Mouse (Mus musculus): ENCODE measurements around the gene Wdtc1. TPM values are rescaled to one million over a fixed set of nuclear protein-coding genes. Genes with fewer than 3 reads are reported as not detected.

Gene Wdtc1
- total RNA-seq (2017), result 10.9 to 11.7 TPM (median 11.3 TPM) in 3 replicates

DNA sequence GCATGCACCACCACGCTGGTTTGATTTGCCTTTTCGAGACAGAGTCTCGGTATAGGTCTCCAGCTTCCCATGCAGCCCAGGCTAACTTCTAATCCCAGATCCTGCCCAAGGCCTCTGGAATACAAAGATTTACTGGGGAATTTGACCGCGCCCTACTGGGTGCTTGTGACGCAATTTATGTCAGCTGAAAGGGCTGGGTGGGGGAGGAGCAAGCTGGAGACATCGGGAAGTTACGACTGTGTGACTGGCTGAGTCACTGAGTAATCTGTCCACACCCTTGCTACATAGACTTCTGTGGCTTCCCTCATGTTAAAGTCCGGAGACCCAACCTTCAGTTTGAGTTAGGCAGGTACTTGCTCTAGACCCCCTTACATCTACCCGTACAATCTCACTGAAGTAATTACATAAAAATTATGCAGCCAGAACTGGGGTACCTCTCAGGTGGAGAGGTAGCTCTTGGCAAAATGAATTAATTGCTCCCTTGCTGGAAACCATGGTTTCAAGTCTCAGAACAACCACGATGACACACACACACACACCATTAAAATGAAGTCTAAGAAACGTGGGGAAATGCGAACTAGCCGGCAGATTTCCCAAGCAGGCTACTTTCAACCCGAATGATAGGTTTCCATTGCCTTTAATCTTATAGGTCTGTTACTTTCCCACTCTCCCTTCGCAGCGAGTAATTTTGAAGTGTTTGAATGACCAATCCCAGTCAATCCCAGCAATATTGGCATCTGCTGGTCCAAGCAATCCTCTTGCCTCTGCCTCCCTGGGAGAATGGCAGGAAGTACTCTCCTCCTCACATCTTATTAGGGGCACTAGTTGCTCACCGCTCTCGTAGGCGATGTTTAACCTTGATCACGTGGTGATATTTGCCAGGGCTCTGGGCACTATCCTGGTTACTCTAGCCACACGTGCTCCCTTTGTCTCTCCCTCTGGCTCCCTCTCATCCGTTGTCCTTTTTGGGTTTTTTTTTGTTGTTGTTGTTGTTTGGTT, at the start of gene Wdtc1:
Wdtc1 (minus strand) TSS at position 115 of the 999 bp plus-strand sequence.
- ATAC-seq (replicated peaks; ENCODE audit: insufficient number of reproducible peaks, low FRiP score, low TSS enrichment, poor library complexity, severe bottlenecking), result peak; percentile 98

DNA sequence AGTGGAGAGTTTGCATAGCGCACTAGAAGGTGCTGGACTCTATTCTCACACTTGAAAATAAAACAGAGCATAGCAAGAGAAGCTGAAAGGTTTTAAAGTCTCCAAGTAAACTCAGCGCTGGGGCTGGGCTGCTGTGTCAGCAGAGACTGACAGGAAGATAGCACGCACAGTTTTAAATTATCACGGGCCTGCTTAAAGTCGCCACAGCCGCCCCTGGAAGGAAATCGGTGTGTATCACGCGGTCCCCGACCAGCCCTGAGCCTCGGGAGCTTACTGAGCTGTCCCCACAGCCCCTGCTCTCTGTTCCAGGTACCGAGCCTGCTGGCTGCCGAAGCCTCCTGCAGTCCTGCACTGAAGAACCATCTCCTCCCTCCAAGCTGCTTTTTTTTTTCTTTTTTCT, 48.7 kb upstream of the Wdtc1 start:
- no peak for ATAC-seq (replicated peaks; ENCODE audit: insufficient number of reproducible peaks, low FRiP score, low TSS enrichment, poor library complexity, severe bottlenecking)

DNA sequence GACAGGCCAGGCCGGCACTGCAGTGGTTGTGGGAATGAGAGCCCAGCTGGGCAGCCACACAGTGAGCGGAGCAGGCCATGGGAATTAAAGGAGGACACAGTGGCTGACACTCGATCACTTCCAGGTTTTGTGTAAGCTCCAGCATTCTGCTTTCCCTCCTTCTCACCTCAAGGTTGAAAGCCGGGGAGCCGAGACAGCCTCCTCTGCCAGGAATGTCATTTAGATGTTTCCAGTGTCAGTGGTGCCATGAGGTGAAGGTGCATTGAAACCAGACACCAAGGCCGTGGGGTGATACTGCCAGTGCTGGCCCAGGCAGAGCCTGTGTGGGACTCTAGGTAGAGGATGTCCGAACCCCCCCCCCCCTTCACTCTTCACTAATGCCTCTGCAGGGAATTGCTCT, 46.8 kb upstream of the Wdtc1 start:
- no peak for ATAC-seq (replicated peaks; ENCODE audit: insufficient number of reproducible peaks, low FRiP score, low TSS enrichment, poor library complexity, severe bottlenecking)

DNA sequence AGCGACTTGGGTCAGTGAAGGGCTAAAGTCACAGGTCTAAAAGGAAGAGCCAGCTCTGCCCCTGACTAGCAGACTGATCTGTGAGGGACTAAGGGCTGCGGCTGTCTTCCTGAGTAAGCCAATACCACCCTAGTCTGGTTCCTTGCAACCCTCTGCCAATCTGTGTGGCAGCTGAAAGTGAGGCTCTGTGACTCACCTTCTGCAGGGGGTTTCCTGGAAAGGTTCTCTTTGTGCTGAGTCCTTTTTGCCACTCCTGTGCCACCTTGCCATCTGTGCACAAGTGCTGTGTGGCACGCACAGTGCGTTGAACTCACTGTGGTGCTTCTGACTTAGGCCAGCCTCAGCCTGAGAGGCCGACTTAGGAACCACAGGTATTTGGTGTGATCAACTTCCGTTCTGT, 46.2 kb upstream of the Wdtc1 start:
- ATAC-seq (replicated peaks; ENCODE audit: insufficient number of reproducible peaks, low FRiP score, low TSS enrichment, poor library complexity, severe bottlenecking), result no peak

DNA sequence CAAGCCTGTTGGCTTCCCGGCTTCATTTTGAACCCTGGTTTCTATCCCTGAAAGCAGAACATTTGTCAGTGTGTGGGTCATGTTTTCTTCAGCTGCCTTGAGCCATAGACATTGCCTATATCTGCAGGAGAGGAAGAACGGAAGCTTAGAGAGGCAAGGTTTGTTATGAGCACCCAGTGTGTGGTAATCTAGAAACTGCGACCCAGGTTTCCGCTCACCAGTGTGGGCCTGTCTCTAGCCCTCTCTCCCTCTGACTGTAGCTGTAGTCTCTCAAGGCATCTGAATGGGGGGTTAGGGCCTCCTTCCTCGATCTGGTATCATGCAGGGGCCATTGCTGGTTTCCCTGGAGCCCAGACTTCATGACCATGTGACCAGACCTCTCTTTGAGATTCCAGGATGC, 45.3 kb upstream of the Wdtc1 start:
- ATAC-seq (replicated peaks; ENCODE audit: insufficient number of reproducible peaks, low FRiP score, low TSS enrichment, poor library complexity, severe bottlenecking), result no peak

DNA sequence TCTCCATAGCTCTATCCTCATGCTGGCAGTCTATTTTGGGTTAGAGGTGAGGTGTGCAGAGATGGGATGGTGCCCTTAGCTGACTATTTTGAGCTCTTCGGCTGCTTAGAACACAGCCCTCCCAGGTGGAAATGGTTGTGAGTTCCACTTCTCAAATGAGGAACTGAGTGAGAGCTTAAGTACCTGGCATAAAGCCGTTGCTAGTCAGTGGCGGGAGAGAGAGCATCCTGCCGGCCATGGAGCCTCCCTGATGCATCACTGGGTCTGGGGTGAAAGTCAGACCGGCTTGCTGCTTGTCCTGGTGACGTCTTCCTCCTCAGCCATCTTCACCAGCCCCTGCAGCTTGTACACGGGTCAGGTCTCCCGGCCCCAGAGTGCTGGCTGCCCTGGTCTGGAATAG, 44.7 kb upstream of the Wdtc1 start:
- ATAC-seq (replicated peaks; ENCODE audit: insufficient number of reproducible peaks, low FRiP score, low TSS enrichment, poor library complexity, severe bottlenecking), result no peak

DNA sequence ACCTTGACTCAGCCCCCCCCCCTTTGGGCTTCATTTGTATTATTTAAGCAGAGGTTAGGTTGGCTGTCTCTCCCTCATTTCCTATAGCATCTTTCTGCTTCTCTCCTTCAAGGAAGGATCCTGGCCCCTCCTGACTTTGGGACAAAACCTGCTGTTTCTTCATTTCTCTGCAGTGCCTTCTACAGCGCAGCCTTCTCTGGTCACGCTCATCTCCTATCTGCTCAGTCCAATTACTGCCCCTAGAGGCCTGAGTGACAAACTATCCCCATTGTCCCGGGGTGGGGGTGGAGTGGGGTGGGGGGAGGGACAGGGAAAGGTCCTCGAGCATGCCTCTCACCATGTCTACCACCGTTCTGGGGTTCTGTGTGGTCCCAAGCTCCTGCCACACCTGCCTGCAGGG, 44.0 kb upstream of the Wdtc1 start:
- no peak for ATAC-seq (replicated peaks; ENCODE audit: insufficient number of reproducible peaks, low FRiP score, low TSS enrichment, poor library complexity, severe bottlenecking)

DNA sequence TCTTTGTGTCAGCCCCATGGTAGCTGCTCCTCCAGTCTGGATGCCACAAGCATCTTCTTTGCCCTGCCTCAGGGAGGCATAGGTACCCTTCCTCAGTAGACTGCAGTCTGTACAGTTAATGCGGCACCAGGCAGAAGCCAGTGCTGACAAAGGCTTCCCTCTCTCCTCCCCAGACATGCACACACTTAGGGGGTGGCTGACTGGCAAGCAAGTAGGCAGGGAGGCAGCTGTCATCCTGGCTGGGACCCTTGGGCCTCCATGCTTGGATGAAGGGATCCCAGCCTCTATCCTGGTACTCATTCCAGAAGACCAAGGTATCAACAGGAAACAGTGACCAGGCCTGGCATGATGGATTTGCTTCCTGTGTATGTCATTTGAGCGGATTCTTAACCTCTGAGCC, 42.8 kb upstream of the Wdtc1 start:
- ATAC-seq (replicated peaks; ENCODE audit: insufficient number of reproducible peaks, low FRiP score, low TSS enrichment, poor library complexity, severe bottlenecking), result no peak

DNA sequence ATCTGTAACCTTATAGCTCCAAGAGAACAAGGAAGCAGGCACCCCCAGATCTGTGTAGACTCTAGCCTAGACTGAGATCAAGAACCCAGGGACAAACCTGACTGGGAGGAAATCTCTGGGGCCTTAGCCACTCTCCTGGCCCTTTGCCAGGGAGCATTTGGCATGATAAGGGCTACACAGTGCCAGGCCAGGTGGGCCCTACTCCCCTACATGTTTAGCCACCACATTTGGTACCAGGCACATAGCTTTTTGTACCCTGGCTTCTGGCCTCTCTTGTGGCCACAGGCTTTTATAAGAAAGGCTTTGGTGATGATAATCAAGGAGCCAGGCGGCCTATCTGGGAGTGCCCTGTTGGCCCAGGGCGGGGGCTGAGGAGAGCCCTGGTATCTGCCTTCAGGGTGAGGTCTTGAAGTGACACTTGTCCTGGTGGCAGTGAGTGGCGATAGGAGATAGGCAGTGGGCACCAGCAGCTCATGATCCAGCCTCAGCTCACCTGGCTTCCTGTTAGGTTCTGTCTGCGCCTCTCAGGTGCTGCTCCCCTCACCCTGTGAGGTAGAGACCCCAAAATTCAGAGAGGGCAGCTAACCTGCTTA, 41.8 kb upstream of the Wdtc1 start:
- no peak for ATAC-seq (replicated peaks; ENCODE audit: insufficient number of reproducible peaks, low FRiP score, low TSS enrichment, poor library complexity, severe bottlenecking)

DNA sequence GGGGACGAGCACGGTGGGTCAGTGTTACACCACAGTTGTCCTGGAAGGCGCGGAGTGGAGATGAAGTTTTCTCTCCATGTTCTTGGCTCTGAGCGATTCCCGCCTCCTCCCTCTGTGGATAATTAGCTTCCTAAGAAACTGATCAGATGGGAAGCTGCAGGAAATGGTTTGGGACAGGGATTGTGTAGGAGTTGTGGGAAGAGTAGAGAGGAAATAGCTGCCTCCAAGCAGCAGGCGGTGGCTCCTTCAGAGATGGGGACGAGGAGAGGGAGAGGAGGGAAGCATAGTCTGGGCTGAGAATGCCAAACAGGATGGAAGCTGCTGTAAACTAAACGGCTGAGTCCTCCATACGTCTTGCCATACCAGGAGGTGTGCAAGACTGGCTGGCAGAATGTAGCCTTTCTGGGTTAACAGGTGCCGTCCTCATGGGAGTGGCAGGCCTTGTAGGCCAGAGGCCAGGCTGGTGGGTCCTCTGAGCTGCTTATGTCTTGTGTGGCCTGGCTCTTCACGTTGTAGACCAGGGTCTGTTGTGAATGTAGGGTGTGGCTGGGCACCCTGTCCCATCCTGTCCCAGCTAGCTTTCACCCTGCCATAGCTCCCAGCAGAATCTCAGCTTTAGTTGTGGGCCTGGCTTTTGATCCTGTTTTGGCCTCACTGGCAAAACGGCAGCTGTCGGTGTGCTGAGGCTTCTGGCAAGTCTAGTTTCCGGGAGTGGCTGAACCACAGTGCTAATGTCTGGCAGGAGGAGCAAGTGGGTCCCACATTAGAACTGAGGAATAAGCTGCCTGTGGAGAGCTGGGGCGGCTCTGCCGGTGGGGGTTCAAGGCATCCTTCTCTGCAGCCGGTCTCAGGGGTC, 38.1 kb upstream of the Wdtc1 start:
- 0 out of 2 replicates have a peak, but pooled peaks have one; percentile 18 for ATAC-seq (replicated peaks; ENCODE audit: insufficient number of reproducible peaks, low FRiP score, low TSS enrichment, poor library complexity, severe bottlenecking)

DNA sequence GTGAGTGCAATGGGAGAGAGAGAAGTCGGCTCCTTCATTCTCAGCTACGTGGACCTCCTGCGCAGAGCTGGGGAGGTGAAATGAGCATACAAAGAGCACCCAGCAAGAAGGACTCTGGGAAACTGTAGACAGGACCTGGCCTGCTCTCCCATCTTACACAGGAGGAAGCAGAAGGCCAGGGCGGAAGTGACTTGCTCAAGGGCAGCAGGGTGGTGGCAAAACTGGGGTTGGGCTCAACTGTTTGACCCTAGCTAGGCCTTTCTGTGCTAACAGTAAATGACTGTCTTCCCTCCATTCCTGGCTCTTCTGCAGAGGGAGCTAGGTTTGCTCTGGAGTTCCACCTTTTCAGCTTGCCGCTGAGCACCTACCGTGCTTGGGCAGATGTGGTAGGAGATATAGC, 37.3 kb upstream of the Wdtc1 start:
- ATAC-seq (replicated peaks; ENCODE audit: insufficient number of reproducible peaks, low FRiP score, low TSS enrichment, poor library complexity, severe bottlenecking), result peak; percentile 77

DNA sequence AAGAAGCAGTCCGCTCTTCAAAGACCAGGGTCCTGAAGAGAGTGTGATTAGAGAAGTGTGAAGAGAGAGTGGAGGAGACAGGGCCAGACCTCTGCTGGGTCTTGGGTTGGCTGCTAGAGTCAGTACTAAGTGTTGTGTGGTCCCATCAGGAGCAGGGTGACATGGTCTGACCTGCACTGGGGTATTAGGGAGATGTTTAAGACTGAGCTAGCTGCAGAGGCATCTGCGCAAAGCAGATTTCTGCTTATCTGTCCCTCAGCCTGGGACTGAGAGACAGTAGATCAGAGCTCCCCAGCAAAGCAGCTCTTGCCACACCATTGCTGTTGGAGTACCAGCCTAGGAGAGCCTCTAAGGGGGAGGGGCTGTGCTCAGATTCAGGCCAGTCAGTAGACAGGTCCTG, 36.8 kb upstream of the Wdtc1 start:
- no peak for ATAC-seq (replicated peaks; ENCODE audit: insufficient number of reproducible peaks, low FRiP score, low TSS enrichment, poor library complexity, severe bottlenecking)

DNA sequence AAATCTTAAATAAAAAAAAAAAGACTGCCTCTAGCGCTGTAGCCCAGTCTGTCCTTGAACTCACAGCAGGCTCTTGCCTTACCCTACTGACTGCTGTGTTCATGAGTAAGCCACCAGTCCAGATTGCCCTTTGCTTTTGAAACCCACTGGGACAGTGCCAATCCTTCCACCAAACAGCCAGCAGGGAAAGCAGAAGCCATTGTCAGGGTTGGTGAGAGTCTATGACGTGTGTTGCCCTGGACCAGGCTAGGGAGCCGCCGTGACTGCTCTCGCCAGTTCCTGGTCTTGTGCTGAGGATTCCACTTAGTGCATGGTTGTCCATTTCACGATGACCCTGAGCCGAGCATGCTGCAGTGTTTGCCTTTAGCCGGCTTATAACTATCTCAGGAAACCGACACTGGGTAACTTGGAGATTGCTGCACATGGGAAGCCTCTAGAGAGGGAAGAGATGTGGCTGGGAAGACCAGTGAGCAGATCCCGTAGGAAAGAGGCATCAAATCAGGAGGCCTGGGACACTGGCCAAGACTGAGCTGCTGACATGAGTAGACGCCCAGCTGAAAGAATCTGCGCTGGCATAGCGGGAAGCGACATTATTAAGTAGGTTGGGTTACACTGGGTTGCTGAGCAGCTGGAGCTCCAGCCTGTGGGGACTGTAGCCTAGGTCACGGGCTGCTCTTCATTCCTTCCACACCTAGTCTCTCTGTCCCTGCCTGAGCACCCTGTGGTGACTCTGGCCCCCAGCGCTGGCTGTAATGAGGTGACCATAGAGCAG, 35.7 kb upstream of the Wdtc1 start:
- ATAC-seq (replicated peaks; ENCODE audit: insufficient number of reproducible peaks, low FRiP score, low TSS enrichment, poor library complexity, severe bottlenecking), result no peak

DNA sequence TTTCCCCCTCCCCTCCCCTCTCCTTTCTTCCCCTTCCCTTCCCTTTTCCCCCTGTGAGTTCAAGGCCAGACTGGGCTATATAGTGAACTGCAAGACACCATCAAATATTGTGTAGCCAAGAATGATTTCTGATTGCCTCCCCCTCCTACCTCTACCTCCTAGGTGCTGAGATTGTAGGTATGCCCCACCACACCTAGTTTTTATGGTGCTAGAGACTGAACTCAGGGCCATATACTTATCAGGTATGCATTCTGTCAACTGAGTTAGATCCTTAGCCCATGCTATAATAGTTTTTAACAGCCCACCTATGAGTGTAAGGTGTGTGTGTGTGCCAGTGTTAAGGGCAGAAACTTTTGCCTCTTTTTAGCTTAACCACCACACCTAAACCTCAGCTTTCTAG, 33.8 kb upstream of the Wdtc1 start:
- no peak for ATAC-seq (replicated peaks; ENCODE audit: insufficient number of reproducible peaks, low FRiP score, low TSS enrichment, poor library complexity, severe bottlenecking)

DNA sequence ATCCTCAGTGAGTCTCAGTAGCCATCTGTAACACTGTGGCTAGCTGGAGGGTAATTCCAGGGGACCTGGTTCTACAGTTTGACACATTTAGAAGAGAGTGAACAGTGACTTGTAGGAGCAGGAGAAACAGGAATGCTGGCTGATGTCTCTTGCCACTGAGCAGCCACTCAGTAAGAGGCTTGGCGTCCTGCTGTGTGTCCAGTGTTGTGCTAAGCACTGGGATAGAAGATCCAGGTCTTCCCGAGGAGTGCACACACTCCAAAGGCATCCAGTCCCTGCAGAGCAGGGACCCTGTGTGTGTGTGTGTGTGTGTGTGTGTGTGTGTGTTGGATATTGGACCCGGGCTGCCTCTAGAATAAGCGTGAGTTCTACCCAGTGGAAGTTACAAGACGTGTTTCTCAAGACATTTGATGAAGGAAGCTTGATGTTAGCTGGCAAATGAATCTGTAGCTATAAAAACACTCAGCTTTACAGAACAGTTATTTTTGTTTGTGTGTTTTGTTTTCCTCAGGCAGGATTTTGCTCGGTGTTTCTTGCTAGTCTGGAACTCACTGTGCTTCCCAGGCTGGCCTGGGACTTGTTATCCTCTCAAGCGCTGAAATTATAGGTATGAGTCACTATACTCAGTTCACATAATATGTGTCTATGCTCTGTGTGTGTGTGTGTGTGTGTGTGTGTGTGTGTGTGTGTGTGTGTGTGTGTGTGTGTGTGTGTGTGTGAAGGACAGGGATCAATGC, 32.9 kb upstream of the Wdtc1 start:
- no peak for ATAC-seq (replicated peaks; ENCODE audit: insufficient number of reproducible peaks, low FRiP score, low TSS enrichment, poor library complexity, severe bottlenecking)

DNA sequence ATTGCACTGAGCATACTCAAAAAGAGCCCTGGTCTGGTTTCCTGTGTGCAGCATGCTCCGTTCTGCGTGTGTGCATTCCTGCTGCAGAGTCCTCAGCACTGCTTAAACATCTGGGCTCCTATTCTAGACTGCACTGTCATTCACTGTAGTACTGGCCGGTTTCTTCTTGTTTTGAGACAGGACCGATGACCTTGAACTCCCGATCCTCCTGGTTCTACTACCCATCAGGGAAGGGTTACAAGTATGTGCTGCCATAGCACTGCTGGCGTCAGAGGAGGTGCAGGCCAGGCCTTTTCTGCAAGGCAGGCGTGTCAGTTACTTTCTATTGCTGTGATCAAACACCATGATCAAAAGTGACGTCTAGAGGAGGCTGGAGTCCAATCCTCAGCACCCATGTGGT, 27.9 kb upstream of the Wdtc1 start:
- ATAC-seq (replicated peaks; ENCODE audit: insufficient number of reproducible peaks, low FRiP score, low TSS enrichment, poor library complexity, severe bottlenecking), result no peak

DNA sequence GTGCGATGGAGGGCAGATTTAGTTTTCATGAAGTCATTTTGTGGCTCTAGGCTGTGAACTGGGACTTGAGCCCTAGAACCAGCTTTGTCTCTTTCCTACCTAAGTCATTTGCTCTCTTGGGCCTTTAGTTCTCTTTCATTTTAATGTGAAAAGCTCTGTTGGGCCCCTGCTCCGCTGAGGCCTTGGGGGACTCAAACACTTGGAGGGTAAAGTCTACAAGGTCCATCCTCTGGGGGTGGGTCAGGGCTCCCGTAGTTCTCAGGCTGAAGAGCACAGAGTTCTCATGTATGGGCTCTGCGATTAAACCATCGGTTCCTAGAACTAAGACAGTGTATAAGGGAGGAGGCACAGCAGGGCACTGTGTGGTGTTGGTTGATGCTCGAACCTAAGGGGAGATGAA, 27.3 kb upstream of the Wdtc1 start:
- no peak for ATAC-seq (replicated peaks; ENCODE audit: insufficient number of reproducible peaks, low FRiP score, low TSS enrichment, poor library complexity, severe bottlenecking)

DNA sequence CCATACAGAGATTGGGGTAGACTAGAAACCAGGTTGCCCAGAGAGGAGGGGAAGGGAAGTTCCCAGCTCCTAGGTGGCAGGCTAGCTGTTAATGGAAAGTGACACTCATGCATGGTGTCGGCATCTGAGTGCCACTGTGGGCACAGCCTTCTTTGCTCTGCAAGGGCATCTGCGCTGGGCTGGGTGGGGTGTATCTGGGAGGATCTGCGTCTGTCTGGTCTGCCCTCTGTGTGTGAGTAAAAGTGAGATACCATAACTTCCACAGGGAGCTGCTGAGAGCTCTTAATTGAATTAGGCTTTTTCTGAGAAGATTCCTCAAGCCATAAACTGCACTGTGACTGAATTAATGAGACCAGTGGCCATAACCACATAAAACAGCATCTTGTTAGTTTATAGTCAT, 26.6 kb upstream of the Wdtc1 start:
- ATAC-seq (replicated peaks; ENCODE audit: insufficient number of reproducible peaks, low FRiP score, low TSS enrichment, poor library complexity, severe bottlenecking), result no peak

Data from monocyte, adult 5-6 weeks (primary cell).